Mouse (Mus musculus) midbrain, embryonic 14.5 days (tissue): ENCODE results near the gene Lrrc74b. TPM values are rescaled to one million over a fixed set of nuclear protein-coding genes. Genes with fewer than 3 reads are reported as not detected.

Source experiments
- ATAC-seq: fragments of 200-750 bp; cut with Nextera tagmentation; 2 replicates; pipeline ENCODE4 v1.8.0; 2017; ENCODE audit warnings: moderate number of reproducible peaks, moderate library complexity; ENCODE audit not compliant: low FRiP score, low TSS enrichment
- DNase-seq: peaks from one replicate; pipeline ENCODE4 v3.0.0-alpha.2; 2015
- H3K27ac ChIP-seq: fragments of 300-500 bp; sonication (generic); replicated peaks from 2 replicates; pipeline ENCODE4 v1.5.1; 2014; ENCODE audit warnings: mild to moderate bottlenecking, low read depth, low read length, moderate library complexity
- H3K27me3 ChIP-seq: fragments of 300-500 bp; sonication (generic); 2 replicates; pipeline ENCODE4 v1.6.1; 2014; ENCODE audit warnings: low read length, control low read depth, mixed read lengths; ENCODE audit not compliant: control insufficient read depth, insufficient read depth
- H3K36me3 ChIP-seq: fragments of 300-500 bp; sonication (generic); 2 replicates; pipeline ENCODE4 v1.6.1; 2014; ENCODE audit warnings: low read length, control low read depth; ENCODE audit not compliant: control insufficient read depth, insufficient read depth
- H3K4me1 ChIP-seq: fragments of 300-500 bp; sonication (generic); 2 replicates; pipeline ENCODE4 v1.6.1; 2014; ENCODE audit warnings: mild to moderate bottlenecking, antibody characterized with exemption, low read length, control low read depth; ENCODE audit not compliant: control insufficient read depth, insufficient read depth
- H3K4me2 ChIP-seq: fragments of 300-500 bp; sonication (generic); 2 replicates; pipeline ENCODE4 v1.6.1; 2014; ENCODE audit warnings: mild to moderate bottlenecking, low read length, moderate library complexity
- H3K4me3 ChIP-seq: fragments of 300-500 bp; sonication (generic); replicated peaks from 2 replicates; pipeline ENCODE4 v1.5.1; 2014; ENCODE audit warnings: low read depth, low read length
- H3K9ac ChIP-seq: fragments of 300-500 bp; sonication (generic); replicated peaks from 2 replicates; pipeline ENCODE4 v1.6.1; 2014; ENCODE audit warnings: mild to moderate bottlenecking, low read length, moderate library complexity
- H3K9me3 ChIP-seq: fragments of 300-500 bp; sonication (generic); 2 replicates; pipeline ENCODE4 v1.6.1; 2016; ENCODE audit warnings: low read length, control low read depth, mixed read lengths; ENCODE audit not compliant: control insufficient read depth
- WGBS: fragments of 180-500 bp; shearing (Covaris S2); extraction: QIAGEN DNeasy Blood & Tissue Kit; methylation state at CpG from one replicate; pipeline ENCODE4 v1.1.7; 2014; 5-methylcytosine and 5-hydroxymethylcytosine counted together
- polyA plus RNA-seq: library from polyadenylated mRNA; unstranded; fragments of >200 nt; fragmentation: Nextera tagmentation; extraction: Ambion mirVana; gene quantifications from 2 replicates; pipeline ENCODE4 v1.2.1, GENCODE M21; 2014

Gene Lrrc74b
- polyA plus RNA-seq, result 0.66 and 0.95 TPM in 2 replicates

DNA sequence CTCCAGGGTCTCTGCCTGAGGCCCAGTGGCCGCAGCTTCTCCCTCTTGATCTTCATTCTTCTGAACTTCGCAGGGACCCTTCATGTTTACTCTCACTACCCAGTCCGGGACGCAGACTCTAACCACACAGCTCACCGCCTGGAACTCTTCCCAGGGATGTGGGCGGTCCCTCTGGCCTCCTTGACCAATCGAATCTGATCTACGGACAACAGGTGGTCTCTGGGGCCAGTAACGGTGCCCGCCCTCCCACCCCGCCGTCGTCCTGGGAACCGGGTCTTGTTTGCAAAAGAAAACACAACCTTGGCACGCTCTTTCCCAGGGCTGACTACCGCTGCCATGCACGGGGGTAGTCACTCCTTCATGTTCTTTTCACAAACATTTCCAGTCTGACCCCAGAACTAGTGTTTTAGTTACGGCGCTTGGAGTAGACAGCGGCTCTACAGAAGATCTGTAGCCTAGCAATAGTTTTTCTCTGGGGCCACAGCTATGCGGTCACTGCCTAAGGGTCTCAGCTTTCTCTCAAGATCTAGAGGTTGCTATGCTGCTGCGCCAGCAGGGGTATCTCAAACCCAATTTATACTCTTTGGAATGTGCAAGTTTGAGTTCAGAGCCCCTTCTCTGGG lies at the start of gene Lrrc74b:
Lrrc74b (minus strand) TSS at position 120 of the 623 bp plus-strand sequence.
- H3K4me3 ChIP-seq, result peak within 1 kb of the TSS; percentile 15; the same call in 1 of the 2 replicates
- H3K4me2 ChIP-seq, result peak within 1 kb of the TSS; percentile 47
- peak within 1 kb of the TSS; percentile 41; the same call in 1 of the 2 replicates for H3K27ac ChIP-seq
- under 1% methylated on average over 22 of the region's 22 CpGs for WGBS
- ATAC-seq (peak; percentile 66), DNase-seq (peak; percentile 75)
- H3K9me3 ChIP-seq, result no peaks in the 10 kb centered on the region
- H3K36me3 ChIP-seq, result no peaks in the 10 kb centered on the region
- H3K27me3 ChIP-seq, result no peaks in the 10 kb centered on the region
- H3K9ac ChIP-seq, result 0 out of 2 replicates have a peak within 1 kb of the TSS, but pooled peaks have one; percentile 12
- peaks cover 24% of the 10 kb centered on the region for H3K4me1 ChIP-seq

GRCm38 (mm10) chr16:17605684-17606083 lies 44.6 kb upstream of the Lrrc74b start:
- ATAC-seq (no peak), DNase-seq (no peak)
- Histone ChIP-seq H3K27ac (no peak overlapping the region), H3K4me2 (no peak overlapping the region), H3K9me3 (no peaks in the 10 kb centered on the region), H3K36me3 (no peaks in the 10 kb centered on the region), H3K4me3 (no peak overlapping the region), H3K27me3 (no peaks in the 10 kb centered on the region), H3K9ac (no peak overlapping the region), H3K4me1 (no peaks in the 10 kb centered on the region)
- WGBS, result 82% methylated on average over 5 of the region's 5 CpGs

DNA sequence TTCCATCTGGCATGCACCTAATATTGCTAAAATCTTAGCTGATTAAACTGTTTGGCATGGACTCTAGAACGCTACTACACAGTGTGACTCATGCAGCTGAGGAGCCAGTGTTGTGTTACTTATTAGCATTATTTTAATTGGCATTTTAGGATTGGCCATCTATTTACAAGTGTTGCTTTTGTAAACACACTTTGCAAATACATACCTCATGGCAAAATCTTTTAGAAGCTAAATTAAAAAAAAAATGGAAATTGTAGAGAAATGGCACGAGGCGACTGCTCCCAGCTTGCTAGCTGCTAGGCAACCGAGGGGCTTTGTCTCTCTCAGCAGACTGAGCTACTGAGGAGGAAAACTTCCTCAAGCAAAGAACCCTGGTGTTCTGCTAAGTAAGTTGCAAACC lies 43.9 kb upstream of the Lrrc74b start:
- ATAC-seq (no peak), DNase-seq (peak; percentile 13)
- Histone ChIP-seq H3K9ac (no peak overlapping the region), H3K27me3 (no peaks in the 10 kb centered on the region), H3K4me1 (no peaks in the 10 kb centered on the region), H3K9me3 (no peaks in the 10 kb centered on the region), H3K36me3 (no peaks in the 10 kb centered on the region), H3K4me2 (no peak overlapping the region), H3K27ac (no peak overlapping the region), H3K4me3 (no peak overlapping the region)
- 49% methylated on average over 4 of the region's 4 CpGs for WGBS

DNA sequence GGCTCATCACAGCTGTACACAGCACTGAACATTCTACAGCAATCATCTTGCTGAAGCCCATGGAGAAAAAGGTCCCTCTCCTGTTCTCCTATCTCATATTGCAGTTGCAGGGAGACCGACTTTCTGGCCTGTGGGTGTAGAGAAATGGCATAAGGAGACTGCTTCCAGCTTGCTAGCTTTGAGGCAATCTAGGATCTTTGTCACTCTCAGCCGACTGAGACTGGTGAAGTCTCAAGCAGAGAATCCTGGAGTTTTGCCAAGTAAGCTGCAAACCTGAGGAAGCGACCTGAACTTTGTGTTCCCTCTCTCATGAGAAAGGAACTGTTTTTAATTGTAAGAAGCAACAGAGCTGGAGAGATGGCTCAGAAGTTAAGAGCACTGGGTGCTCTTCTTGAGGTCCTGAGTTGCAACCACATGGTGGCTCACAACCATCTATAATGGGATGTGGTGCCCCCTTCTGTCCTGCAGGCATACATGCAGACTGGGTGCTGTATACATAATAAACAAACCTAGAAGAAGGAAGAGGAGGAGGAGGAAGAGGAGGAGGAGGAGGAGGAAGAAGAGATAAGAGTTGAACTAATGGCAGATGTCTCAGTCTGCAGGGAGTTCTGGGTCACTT lies 40.0 kb upstream of the Lrrc74b start:
- no peak for ATAC-seq
- H3K4me3 ChIP-seq, result no peak overlapping the region
- H3K27ac ChIP-seq, result no peak overlapping the region
- no peak overlapping the region for H3K9ac ChIP-seq
- DNase-seq, result no peak
- no peak overlapping the region for H3K4me2 ChIP-seq
- WGBS, result 72% methylated on average over 3 of the region's 3 CpGs
- H3K36me3 ChIP-seq, result no peaks in the 10 kb centered on the region
- no peaks in the 10 kb centered on the region for H3K4me1 ChIP-seq
- H3K9me3 ChIP-seq, result no peaks in the 10 kb centered on the region
- no peaks in the 10 kb centered on the region for H3K27me3 ChIP-seq

DNA sequence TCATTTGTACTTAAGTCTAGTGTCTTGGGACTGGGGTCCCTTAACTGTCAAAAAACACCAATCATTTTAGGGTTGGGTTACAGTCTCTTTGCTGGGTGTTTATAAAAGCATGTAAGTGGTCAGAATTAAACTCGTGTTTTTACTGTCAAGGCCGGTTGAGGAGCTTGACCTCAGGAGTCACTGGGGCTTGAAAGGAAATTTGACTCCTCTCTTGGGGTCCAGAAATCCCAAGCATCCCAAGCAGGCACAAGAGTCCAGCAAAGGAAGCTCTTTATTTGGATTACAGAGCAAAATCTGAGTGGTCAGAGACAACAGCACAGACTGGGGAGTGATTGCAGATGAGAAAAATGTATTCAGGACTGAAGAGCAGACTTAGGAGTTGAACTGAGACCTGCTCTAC lies 29.7 kb upstream of the Lrrc74b start:
- no peaks in the 10 kb centered on the region for H3K27me3 ChIP-seq
- no peak overlapping the region for H3K4me2 ChIP-seq
- H3K4me1 ChIP-seq, result no peaks in the 10 kb centered on the region
- no peak overlapping the region for H3K4me3 ChIP-seq
- 45% methylated on average over 2 of the region's 2 CpGs for WGBS
- no peak for DNase-seq
- H3K9ac ChIP-seq, result no peak overlapping the region
- H3K9me3 ChIP-seq, result no peaks in the 10 kb centered on the region
- ATAC-seq, result no peak
- no peak overlapping the region for H3K27ac ChIP-seq
- H3K36me3 ChIP-seq, result no peaks in the 10 kb centered on the region

DNA sequence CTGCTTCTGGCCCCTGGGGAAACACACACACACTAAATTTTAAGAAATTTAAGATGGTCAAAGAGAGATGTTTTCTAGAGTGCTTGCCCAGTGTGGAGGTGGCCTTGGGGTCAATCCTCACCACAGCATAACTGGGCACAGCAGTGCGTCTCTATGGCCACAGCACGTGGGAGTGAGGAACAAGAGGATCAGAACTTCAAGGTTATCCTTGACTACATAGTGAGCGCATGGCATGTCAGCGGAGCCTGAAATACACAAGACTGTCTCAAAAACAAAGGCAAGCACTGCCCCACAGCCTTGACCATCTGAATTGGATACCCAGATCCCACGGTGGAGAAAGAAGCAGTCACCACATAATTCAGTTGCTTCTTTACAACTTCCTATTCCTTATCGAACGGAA lies 23.5 kb upstream of the Lrrc74b start:
- Histone ChIP-seq H3K27me3 (no peaks in the 10 kb centered on the region), H3K4me1 (no peaks in the 10 kb centered on the region), H3K4me2 (no peak overlapping the region), H3K36me3 (no peaks in the 10 kb centered on the region), H3K9me3 (no peaks in the 10 kb centered on the region), H3K9ac (no peak overlapping the region), H3K27ac (no peak overlapping the region), H3K4me3 (no peak overlapping the region)
- WGBS, result 81% methylated on average over 7 of the region's 7 CpGs
- ATAC-seq (no peak), DNase-seq (no peak)

GRCm38 (mm10) chr16:17583064-17583463 lies 22.0 kb upstream of the Lrrc74b start, which contains the start of gene Slc7a4:
Gene Slc7a4, minus strand, starts transcription at chr16:17583214.
- no peaks in the 10 kb centered on the region for H3K36me3 ChIP-seq
- no peak within 1 kb of the TSS for H3K27ac ChIP-seq
- H3K27me3 ChIP-seq, result no peaks in the 10 kb centered on the region
- H3K9me3 ChIP-seq, result no peaks in the 10 kb centered on the region
- DNase-seq (peak; percentile 26), ATAC-seq (no peak)
- no peak within 1 kb of the TSS for H3K9ac ChIP-seq
- WGBS, result 19% methylated on average over 8 of the region's 8 CpGs
- H3K4me1 ChIP-seq, result no peaks in the 10 kb centered on the region
- no peak within 1 kb of the TSS for H3K4me2 ChIP-seq
- H3K4me3 ChIP-seq, result no peak within 1 kb of the TSS

DNA sequence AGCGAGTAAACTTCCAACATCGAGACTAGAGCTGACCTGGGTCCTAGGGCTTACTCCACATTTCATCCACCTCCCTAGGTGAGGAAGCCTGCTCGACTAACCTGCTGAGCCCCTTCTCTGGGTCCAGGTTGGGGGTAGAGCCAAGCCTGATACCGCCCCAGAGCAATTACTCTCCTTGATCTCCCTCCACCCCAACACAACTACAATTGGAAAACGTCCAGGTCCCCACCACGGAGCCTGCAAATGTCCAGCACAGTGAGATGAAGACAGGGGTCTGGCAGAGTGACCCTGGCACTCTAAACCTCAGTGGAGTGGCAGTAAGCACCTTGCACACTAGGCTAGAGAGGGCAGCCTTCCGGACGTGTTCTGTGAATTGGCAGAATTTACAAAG lies 15.8 kb upstream of the Lrrc74b start:
- peak overlapping the region; percentile 60 for H3K4me2 ChIP-seq
- 0 out of 2 replicates have a peak, but pooled peaks cover 3% of the 10 kb centered on the region for H3K4me1 ChIP-seq
- no peaks in the 10 kb centered on the region for H3K9me3 ChIP-seq
- WGBS, result 16% methylated on average over 8 of the region's 8 CpGs
- H3K4me3 ChIP-seq, result peak overlapping the region; percentile 53
- no peak overlapping the region; the same call in 1 of the 2 replicates for H3K27ac ChIP-seq
- no peaks in the 10 kb centered on the region for H3K36me3 ChIP-seq
- peak; percentile 1 for DNase-seq
- ATAC-seq, result no peak
- peaks cover 7% of the 10 kb centered on the region for H3K27me3 ChIP-seq
- peak overlapping the region; percentile 64 for H3K9ac ChIP-seq
